Mouse (Mus musculus): Measurements from ENCODE around the gene Mgll.

- no peak for TF ChIP-seq POLR2A (IDR thresholded peaks at IDR 0.05; ENCODE audit: insufficient read depth, low read depth, low read length)
- TF ChIP-seq CTCF (IDR thresholded peaks at IDR 0.05), result peak; percentile 39
- no peak for TF ChIP-seq EP300 (IDR thresholded peaks at IDR 0.05; ENCODE audit: insufficient read depth, low read depth, low read length)
Observed at GRCm38 (mm10) chr6:88752711-88753219, 28.6 kb downstream of the Mgll start.
